Mouse (Mus musculus) lung, adult 2 months (tissue): ENCODE results near the gene Dazap1.

Source experiments
- CTCF ChIP-seq: fragments of 200-500 bp; IDR thresholded peaks from 2 replicates; pipeline ENCODE4 v1.5.1; 2011; ENCODE audit warnings: mild to moderate bottlenecking, low read length, control low read depth; ENCODE audit not compliant: insufficient read depth
- POLR2A ChIP-seq: fragments of 200-500 bp; IDR thresholded peaks from 2 replicates; pipeline ENCODE4 v1.6.1; 2011; ENCODE audit warnings: low read depth, mild to moderate bottlenecking, control low read depth, low read length, borderline replicate concordance; ENCODE audit errors: extremely low read depth

DNA sequence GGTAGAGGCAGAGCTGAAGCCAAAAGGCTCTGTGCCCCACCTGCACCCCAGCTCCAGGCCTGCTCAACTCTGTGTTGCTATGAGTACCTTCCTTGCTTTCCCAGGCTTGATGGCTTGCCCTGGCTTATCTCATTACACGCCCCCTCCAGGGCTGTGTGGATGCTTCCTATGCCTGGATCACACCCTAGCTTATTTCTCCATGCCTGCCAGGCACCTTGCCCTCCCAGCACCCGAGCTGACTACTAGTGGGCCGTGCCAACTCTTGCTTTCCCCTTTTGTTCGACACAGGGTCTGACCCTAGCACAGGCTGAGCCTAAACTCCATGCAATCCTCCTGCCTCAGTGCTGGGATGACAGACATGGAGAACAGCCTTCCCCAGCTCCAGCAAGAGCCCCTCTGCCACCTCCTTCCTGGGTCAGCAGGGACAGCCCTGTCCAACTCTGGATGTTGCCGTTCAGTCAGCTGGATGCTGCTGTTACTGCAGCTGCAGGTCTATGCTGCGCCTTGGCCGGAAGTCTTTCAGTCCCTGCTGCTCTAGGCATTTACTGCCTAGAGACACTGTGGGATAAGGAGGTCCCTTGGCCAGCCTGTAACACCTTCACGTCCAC, 36.3 kb downstream of the Dazap1 start:
- TF ChIP-seq CTCF (no peak), POLR2A (no peak)
